Mouse (Mus musculus): ENCODE data around the gene Ing1. TPM values are rescaled to one million over a fixed set of nuclear protein-coding genes. Genes with fewer than 3 reads are reported as not detected.
A peak's percentile ranks its signal among the peaks of the same experiment; 100 is the strongest.
"Not testable (repeated sequence)": the region's sequence is repeated elsewhere in the genome, so short reads cannot be mapped to it uniquely, and the experiment has no call there.

Gene Ing1
- polyA plus RNA-seq, 1 experiment from 2014 or later: 49.1 TPM

GRCm38 (mm10) chr8:11556691-11557423 lies 1.5 kb downstream of the Ing1 start:
- no peaks in the 10 kb centered on the region for H3K27me3 ChIP-seq (replicated peaks; ENCODE audit: control insufficient read depth, insufficient read depth, low read length)
- H3K36me3 ChIP-seq (ENCODE audit: control insufficient read depth, insufficient read depth, low read length): peaks cover 5% of the 10 kb centered on the region
- H3K4me3 ChIP-seq (ENCODE audit: low read depth, low read length): peak overlapping the region; percentile 71
- H3K4me1 ChIP-seq (ENCODE audit: control insufficient read depth, insufficient read depth, low read length): peaks cover 11% of the 10 kb centered on the region; the same call in 1 of the 2 replicates
- DNase-seq (ENCODE audit: low spot score): peak; percentile 62
- peak overlapping the region; percentile 82 for H3K9ac ChIP-seq (ENCODE audit: low read length)
- WGBS: under 1% methylated on average over 83 of the region's 85 CpGs
- no peak for ATAC-seq
- H3K9me3 ChIP-seq (replicated peaks; ENCODE audit: control insufficient read depth, low read length): no peaks in the 10 kb centered on the region
- H3K27ac ChIP-seq (ENCODE audit: low read depth, low read length): peak overlapping the region; percentile 100
- H3K4me2 ChIP-seq (ENCODE audit: low read length): peak overlapping the region; percentile 82

DNA sequence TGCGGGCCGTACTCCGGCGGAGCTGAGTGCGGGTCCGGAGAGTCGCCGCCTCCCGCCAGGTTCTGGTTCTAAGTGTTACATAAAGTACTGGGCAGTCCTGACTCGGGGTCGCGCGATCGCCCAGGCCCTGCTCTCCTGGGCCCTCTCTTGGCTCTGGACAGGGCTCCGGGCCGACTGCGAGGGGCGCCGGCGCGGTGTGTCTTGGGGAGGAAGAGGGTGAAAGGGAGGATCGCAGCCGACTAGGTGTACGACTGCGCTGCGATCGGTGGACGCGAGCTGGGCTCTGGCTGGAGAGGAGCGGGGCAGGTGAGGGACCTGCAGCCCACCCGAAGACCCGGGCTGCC lies 2.0 kb downstream of the Ing1 start:
- ATAC-seq: no peak
- H3K27me3 ChIP-seq (replicated peaks; ENCODE audit: control insufficient read depth, insufficient read depth, low read length): no peaks in the 10 kb centered on the region
- no peak for DNase-seq (ENCODE audit: low spot score)
- H3K27ac ChIP-seq (ENCODE audit: low read depth, low read length): peak overlapping the region; percentile 100
- H3K4me1 ChIP-seq (ENCODE audit: control insufficient read depth, insufficient read depth, low read length): peaks cover 11% of the 10 kb centered on the region; the same call in 1 of the 2 replicates
- peak overlapping the region; percentile 71 for H3K4me3 ChIP-seq (ENCODE audit: low read depth, low read length)
- no peaks in the 10 kb centered on the region for H3K9me3 ChIP-seq (replicated peaks; ENCODE audit: control insufficient read depth, low read length)
- H3K4me2 ChIP-seq (ENCODE audit: low read length): peak overlapping the region; percentile 82
- 0% methylated on average over 31 of the region's 32 CpGs for WGBS
- peaks cover 9% of the 10 kb centered on the region for H3K36me3 ChIP-seq (ENCODE audit: control insufficient read depth, insufficient read depth, low read length)
- H3K9ac ChIP-seq (ENCODE audit: low read length): peak overlapping the region; percentile 82

DNA sequence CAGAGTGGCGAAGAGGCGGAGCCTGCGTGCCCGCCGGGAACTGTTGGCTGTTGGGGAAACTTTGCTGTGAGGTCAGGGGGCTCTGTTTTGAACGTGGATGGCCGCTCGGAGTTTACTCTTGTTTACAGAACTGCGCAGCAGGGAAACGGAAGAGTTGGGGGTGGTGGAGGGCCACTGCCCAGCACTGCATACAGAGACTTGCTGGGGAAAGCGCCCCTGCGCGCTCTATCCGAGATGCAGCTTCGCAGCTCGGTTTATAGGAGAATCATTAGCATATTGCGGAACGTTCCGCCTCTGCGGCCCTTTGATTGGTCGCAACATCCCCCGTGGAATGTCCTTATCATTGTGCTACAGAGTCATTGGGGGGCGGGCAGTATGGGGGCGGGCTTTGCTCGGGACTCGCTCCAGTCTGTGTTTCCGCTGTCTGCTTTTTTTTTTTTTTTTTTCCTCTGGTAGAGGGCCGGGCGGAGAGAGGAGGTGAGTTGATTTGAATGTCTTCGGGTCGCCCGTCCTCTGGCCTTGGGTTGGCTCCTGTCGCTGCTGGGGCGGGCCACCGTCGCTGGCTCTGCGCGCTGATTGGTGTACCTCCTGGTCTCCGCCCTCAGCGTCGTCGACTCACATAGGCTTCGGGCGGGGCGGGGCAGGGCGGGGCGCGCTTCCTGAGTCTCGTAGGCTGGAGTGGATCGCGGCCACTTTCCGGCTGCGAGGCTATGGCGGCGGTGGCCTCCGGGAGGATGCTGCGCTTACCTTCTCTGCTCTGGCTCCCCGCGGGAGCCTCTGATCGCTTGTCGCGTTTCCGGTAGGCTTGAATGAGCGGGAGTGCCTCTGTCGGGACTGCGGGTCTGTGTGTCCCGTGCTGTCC lies 2.6 kb downstream of the Ing1 start:
- Histone ChIP-seq H3K4me3 (ENCODE audit: low read depth, low read length) (peak overlapping the region; percentile 71), H3K9me3 (replicated peaks; ENCODE audit: control insufficient read depth, low read length) (no peaks in the 10 kb centered on the region), H3K4me2 (ENCODE audit: low read length) (peak overlapping the region; percentile 82), H3K4me1 (ENCODE audit: control insufficient read depth, insufficient read depth, low read length) (peaks cover 11% of the 10 kb centered on the region; the same call in 1 of the 2 replicates), H3K36me3 (ENCODE audit: control insufficient read depth, insufficient read depth, low read length) (peaks cover 9% of the 10 kb centered on the region), H3K27ac (ENCODE audit: low read depth, low read length) (peak overlapping the region; percentile 100), H3K27me3 (replicated peaks; ENCODE audit: control insufficient read depth, insufficient read depth, low read length) (no peaks in the 10 kb centered on the region), H3K9ac (ENCODE audit: low read length) (peak overlapping the region; percentile 82)
- DNase-seq (ENCODE audit: low spot score): peak; percentile 99
- WGBS: under 1% methylated on average over 67 of the region's 67 CpGs
- peak; percentile 71 for ATAC-seq

GRCm38 (mm10) chr8:11559511-11559910 lies 4.1 kb downstream of the Ing1 start:
- Histone ChIP-seq H3K27ac (ENCODE audit: low read depth, low read length) (no peak overlapping the region), H3K36me3 (ENCODE audit: control insufficient read depth, insufficient read depth, low read length) (peaks cover 24% of the 10 kb centered on the region), H3K27me3 (replicated peaks; ENCODE audit: control insufficient read depth, insufficient read depth, low read length) (no peaks in the 10 kb centered on the region), H3K9ac (ENCODE audit: low read length) (no peak overlapping the region), H3K4me1 (ENCODE audit: control insufficient read depth, insufficient read depth, low read length) (peaks cover 8% of the 10 kb centered on the region; the same call in 1 of the 2 replicates), H3K9me3 (replicated peaks; ENCODE audit: control insufficient read depth, low read length) (peaks cover 3% of the 10 kb centered on the region; the same call in 1 of the 2 replicates), H3K4me2 (ENCODE audit: low read length) (peak overlapping the region; percentile 82; the same call in 1 of the 2 replicates), H3K4me3 (ENCODE audit: low read depth, low read length) (no peak overlapping the region)
- ATAC-seq (no peak), DNase-seq (ENCODE audit: low spot score) (no peak)
- WGBS: 91% methylated on average over 3 of the region's 3 CpGs

DNA sequence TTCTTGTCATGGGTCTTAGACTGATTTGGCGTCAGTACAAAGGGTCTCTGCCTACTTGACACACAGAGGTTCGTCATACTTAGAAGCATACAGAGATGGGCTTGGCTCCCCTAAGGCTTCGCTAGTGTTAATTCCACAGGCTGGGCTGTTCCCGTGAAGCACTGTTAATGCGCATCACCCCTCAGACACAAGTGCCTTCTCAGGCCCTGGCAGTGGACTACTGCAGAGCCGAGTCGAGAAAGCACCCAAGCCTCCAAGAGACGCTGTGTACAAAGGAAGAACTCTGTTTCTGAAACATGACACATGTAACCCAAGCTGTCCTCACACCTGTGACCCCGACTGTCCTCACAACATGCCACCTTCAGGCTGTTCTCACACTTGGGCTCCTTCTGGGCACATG lies 4.8 kb downstream of the Ing1 start:
- H3K9me3 ChIP-seq (replicated peaks; ENCODE audit: control insufficient read depth, low read length): peaks cover 5% of the 10 kb centered on the region; the same call in 1 of the 2 replicates
- H3K4me3 ChIP-seq (ENCODE audit: low read depth, low read length): no peak overlapping the region
- WGBS: 90% methylated on average over 9 of the region's 9 CpGs
- H3K36me3 ChIP-seq (ENCODE audit: control insufficient read depth, insufficient read depth, low read length): peaks cover 30% of the 10 kb centered on the region
- no peaks in the 10 kb centered on the region for H3K27me3 ChIP-seq (replicated peaks; ENCODE audit: control insufficient read depth, insufficient read depth, low read length)
- H3K4me1 ChIP-seq (ENCODE audit: control insufficient read depth, insufficient read depth, low read length): peaks cover 7% of the 10 kb centered on the region; the same call in 1 of the 2 replicates
- no peak overlapping the region for H3K9ac ChIP-seq (ENCODE audit: low read length)
- DNase-seq (ENCODE audit: low spot score) (no peak), ATAC-seq (no peak)
- no peak overlapping the region for H3K27ac ChIP-seq (ENCODE audit: low read depth, low read length)
- no peak overlapping the region for H3K4me2 ChIP-seq (ENCODE audit: low read length)

DNA sequence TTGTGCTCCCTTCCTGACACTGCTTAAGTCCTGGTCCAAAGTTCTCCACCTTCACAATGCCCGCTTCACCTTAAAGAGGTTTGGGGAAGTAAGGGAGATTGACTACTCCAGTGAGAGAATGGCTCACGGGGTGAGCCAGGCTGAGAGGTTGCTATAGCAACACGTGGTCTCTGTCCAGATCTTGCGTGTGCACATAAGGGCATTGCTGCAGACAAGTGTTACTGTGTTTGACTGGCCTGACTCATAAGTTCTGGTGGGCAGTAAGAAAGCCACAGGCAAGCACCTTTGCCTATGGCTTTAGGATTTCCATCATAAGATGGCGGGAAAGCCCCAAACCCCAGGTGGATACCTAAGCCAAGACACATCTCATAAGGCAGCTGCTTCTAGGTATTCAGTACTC lies 8.9 kb downstream of the Ing1 start:
- no peak overlapping the region for H3K9ac ChIP-seq (ENCODE audit: low read length)
- no peak overlapping the region for H3K4me3 ChIP-seq (ENCODE audit: low read depth, low read length)
- peaks cover 5% of the 10 kb centered on the region; the same call in 1 of the 2 replicates for H3K9me3 ChIP-seq (replicated peaks; ENCODE audit: control insufficient read depth, low read length)
- DNase-seq (ENCODE audit: low spot score) (no peak), ATAC-seq (no peak)
- no peak overlapping the region for H3K4me2 ChIP-seq (ENCODE audit: low read length)
- H3K27ac ChIP-seq (ENCODE audit: low read depth, low read length): no peak overlapping the region
- no peaks in the 10 kb centered on the region for H3K27me3 ChIP-seq (replicated peaks; ENCODE audit: control insufficient read depth, insufficient read depth, low read length)
- peaks cover 49% of the 10 kb centered on the region for H3K36me3 ChIP-seq (ENCODE audit: control insufficient read depth, insufficient read depth, low read length)
- peaks cover 2% of the 10 kb centered on the region; the same call in 1 of the 2 replicates for H3K4me1 ChIP-seq (ENCODE audit: control insufficient read depth, insufficient read depth, low read length)
- 88% methylated on average over 5 of the region's 5 CpGs for WGBS

DNA sequence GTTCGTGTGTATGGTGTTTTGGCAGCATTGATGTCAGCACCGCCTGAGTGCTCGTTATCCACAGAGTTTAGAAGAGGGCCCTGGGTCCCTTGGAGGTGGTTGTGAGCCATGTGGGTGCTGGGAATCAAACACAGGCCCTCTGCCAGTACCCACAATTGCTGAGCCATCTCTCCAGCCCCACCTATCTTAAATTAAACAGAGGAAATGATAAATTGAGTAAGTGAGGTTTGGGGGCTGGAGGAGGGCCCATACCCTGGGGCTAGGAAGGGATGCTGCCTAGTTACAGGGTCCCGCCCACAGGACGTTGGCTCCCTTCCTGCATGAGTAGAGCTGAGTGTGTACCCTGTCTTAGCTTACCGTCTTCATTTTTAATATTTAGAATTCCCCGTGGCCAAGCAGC lies 9.3 kb downstream of the Ing1 start:
- H3K9me3 ChIP-seq (replicated peaks; ENCODE audit: control insufficient read depth, low read length): peaks cover 5% of the 10 kb centered on the region; the same call in 1 of the 2 replicates

DNA sequence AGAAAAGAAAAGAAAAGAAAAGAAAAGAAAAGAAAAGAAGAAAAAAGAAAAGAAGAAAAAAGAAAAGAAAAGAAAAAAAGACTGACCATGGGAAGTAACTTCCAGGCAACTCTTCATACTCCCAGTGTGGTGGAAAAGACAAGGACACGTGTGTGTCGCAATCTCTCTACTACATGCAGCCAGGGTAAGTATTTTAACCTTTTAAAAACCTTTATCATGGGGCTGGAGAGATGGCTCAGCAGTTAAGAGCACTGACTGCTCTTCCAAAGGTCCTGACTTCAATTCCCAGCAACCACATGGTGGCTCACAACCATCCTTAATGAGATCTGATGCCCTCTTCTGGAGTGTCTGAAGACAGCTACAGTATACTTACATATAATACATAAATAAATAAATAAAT lies 12.8 kb downstream of the Ing1 start:
- WGBS: 98% methylated on average over 2 of the region's 2 CpGs
- H3K9me3 ChIP-seq (replicated peaks; ENCODE audit: control insufficient read depth, low read length); H3K4me2 ChIP-seq (ENCODE audit: low read length); H3K27ac ChIP-seq (ENCODE audit: low read depth, low read length); H3K27me3 ChIP-seq (replicated peaks; ENCODE audit: control insufficient read depth, insufficient read depth, low read length); H3K4me3 ChIP-seq (ENCODE audit: low read depth, low read length); H3K9ac ChIP-seq (ENCODE audit: low read length); DNase-seq (ENCODE audit: low spot score); H3K4me1 ChIP-seq (ENCODE audit: control insufficient read depth, insufficient read depth, low read length); ATAC-seq: not testable (repeated sequence)
- peaks cover 38% of the 10 kb centered on the region for H3K36me3 ChIP-seq (ENCODE audit: control insufficient read depth, insufficient read depth, low read length)

More for the DNA sequence above, 9.3 kb downstream of the Ing1 start:
- 89% methylated on average over 7 of the region's 7 CpGs for WGBS
- Histone ChIP-seq H3K9ac (ENCODE audit: low read length) (no peak overlapping the region), H3K4me1 (ENCODE audit: control insufficient read depth, insufficient read depth, low read length) (no peaks in the 10 kb centered on the region), H3K4me3 (ENCODE audit: low read depth, low read length) (no peak overlapping the region), H3K27me3 (replicated peaks; ENCODE audit: control insufficient read depth, insufficient read depth, low read length) (no peaks in the 10 kb centered on the region), H3K36me3 (ENCODE audit: control insufficient read depth, insufficient read depth, low read length) (peaks cover 49% of the 10 kb centered on the region), H3K27ac (ENCODE audit: low read depth, low read length) (no peak overlapping the region), H3K4me2 (ENCODE audit: low read length) (no peak overlapping the region)
- no peak for ATAC-seq
- DNase-seq (ENCODE audit: low spot score): no peak
